ENCODE assay signal across 10 mouse cellular contexts in genomic region chr16:24569681-24570080, GRCm38 (mm10).
A peak's percentile ranks its signal among the peaks of the same experiment; 100 is the strongest.
DNase-seq lines count a peak whose midpoint lies in the region; ATAC-seq lines count a peak whose summit lies in the region.
"Had no signal": no experiment of that assay in that cellular context is flagged by ENCODE, and none has a peak within 500 bp of the region (broad histone marks: within the 10 kb centered on the region; RNA-seq: fewer than 3 reads in every experiment).

No protein-coding gene starts in this region.

- H3K4me1 ChIP-seq in liver, embryonic 11.5 days (replicated peaks; ENCODE audit: control insufficient read depth, insufficient read depth, low read length): no peaks in the 10 kb centered on the region

- 84% methylated on average over 5 of the region's 5 CpGs for WGBS in liver, embryonic 11.5 days

- no peak overlapping the region for H3K27ac ChIP-seq in liver, embryonic 11.5 days (ENCODE audit: low read depth, low read length)
- H3K27ac ChIP-seq: intestine, embryonic 15.5 days had no signal

- H3K9ac ChIP-seq in liver, embryonic 11.5 days (ENCODE audit: low read depth, low read length): no peak overlapping the region
- H3K9ac ChIP-seq: intestine, embryonic 15.5 days had no signal

- intact Hi-C loops in gastrocnemius, postnatal 14 days (cut with DNase I; ENCODE audit: low total_unique reads): loop anchor here (10.0 kb wide), 1 partner anchor 65 kb away; no protein-coding TSS in a partner anchor

- no peak overlapping the region for H3K4me2 ChIP-seq in liver, embryonic 11.5 days
- H3K4me2 ChIP-seq: intestine, embryonic 15.5 days had no signal

- peak; percentile 35 to 72 for DNase-seq in gastrocnemius, adult 8-10 months (ENCODE audit: low spot score in 2 of 2)
- no peak for DNase-seq in gastrocnemius, postnatal 14 days
- peak; percentile 35 to 44 for DNase-seq in right cerebral cortex, postnatal 10 days (ENCODE audit: low spot score in 2 of 2)
- DNase-seq in right cerebral cortex, postnatal 14 days: no peak
- peak; percentile 41 to 68 for DNase-seq in layer of hippocampus, adult 18-20 months (ENCODE audit: low spot score in 2 of 2)
- DNase-seq in embryo, embryonic 9.5 days (ENCODE audit: extremely low spot score): no peak
- no peak for DNase-seq in liver, embryonic 11.5 days (ENCODE audit: low spot score)
- DNase-seq: cerebellum, adult 11 months; right cerebral cortex, adult 18-20 months had no signal

- no peaks in the 10 kb centered on the region for H3K27me3 ChIP-seq in liver, embryonic 11.5 days (replicated peaks; ENCODE audit: control insufficient read depth, insufficient read depth, low read length)
- H3K27me3 ChIP-seq: intestine, embryonic 15.5 days had no signal

- H3K4me3 ChIP-seq in liver, embryonic 11.5 days (ENCODE audit: low read depth, low read length): no peak overlapping the region
- H3K4me3 ChIP-seq: intestine, embryonic 15.5 days had no signal

- H3K36me3 ChIP-seq in liver, embryonic 11.5 days (ENCODE audit: control insufficient read depth, insufficient read depth, low read length): no peaks in the 10 kb centered on the region
- H3K36me3 ChIP-seq: intestine, embryonic 15.5 days had no signal

- H3K9me3 ChIP-seq in liver, embryonic 11.5 days (ENCODE audit: control insufficient read depth, low read length): no peaks in the 10 kb centered on the region
- H3K9me3 ChIP-seq: intestine, embryonic 15.5 days had no signal

- ATAC-seq in liver, embryonic 11.5 days (replicated peaks; ENCODE audit: low FRiP score): no peak
- ATAC-seq: intestine, embryonic 15.5 days had no signal

Comparison
In these comparisons a context has a peak if more than half of its experiments do, and no peak if none do; other contexts are left out.
1. DNase-seq: peak in gastrocnemius, adult 8-10 months (2 of 2), right cerebral cortex, postnatal 10 days (2 of 2) and layer of hippocampus, adult 18-20 months (2 of 2); none in gastrocnemius, postnatal 14 days (single experiment), right cerebral cortex, postnatal 14 days (single experiment), embryo, embryonic 9.5 days (single experiment) and liver, embryonic 11.5 days (single experiment).